Mouse (Mus musculus) kidney, embryonic 14.5 days (tissue): Measurements from ENCODE around the gene Olfr1500. TPM values are rescaled to one million over a fixed set of nuclear protein-coding genes. Genes with fewer than 3 reads are reported as not detected.

ENCODE experiments used
- ATAC-seq: fragments of 200-750 bp; cut with Nextera tagmentation; 2 replicates; pipeline ENCODE4 v1.8.0; 2017; ENCODE audit warnings: moderate number of reproducible peaks, mild to moderate bottlenecking, moderate TSS enrichment, moderate library complexity; ENCODE audit not compliant: low FRiP score, low TSS enrichment
- H3K27ac ChIP-seq: fragments of 300-500 bp; sonication (generic); 2 replicates; pipeline ENCODE4 v1.5.1; 2014; ENCODE audit warnings: low read depth, mild to moderate bottlenecking, low read length, moderate library complexity, mixed read lengths
- H3K27me3 ChIP-seq: fragments of 300-500 bp; sonication (generic); 2 replicates; pipeline ENCODE4 v1.6.1; 2014; ENCODE audit warnings: mild to moderate bottlenecking, low read length; ENCODE audit not compliant: control insufficient read depth, insufficient read depth
- H3K36me3 ChIP-seq: fragments of 300-500 bp; sonication (generic); 2 replicates; pipeline ENCODE4 v1.6.1; 2014; ENCODE audit warnings: low read length, mixed read lengths; ENCODE audit not compliant: control insufficient read depth, insufficient read depth
- H3K4me1 ChIP-seq: fragments of 300-500 bp; sonication (generic); 2 replicates; pipeline ENCODE4 v1.6.1; 2014; ENCODE audit warnings: low read length, mixed read lengths; ENCODE audit not compliant: control insufficient read depth, insufficient read depth
- H3K4me2 ChIP-seq: fragments of 300-500 bp; sonication (generic); replicated peaks from 2 replicates; pipeline ENCODE4 v1.6.1; 2014; ENCODE audit warnings: low read depth, mild to moderate bottlenecking, low read length
- H3K4me3 ChIP-seq: fragments of 300-500 bp; sonication (generic); 2 replicates; pipeline ENCODE4 v1.5.1; 2014; ENCODE audit warnings: mild to moderate bottlenecking, low read length
- H3K9ac ChIP-seq: fragments of 300-500 bp; sonication (generic); 2 replicates; pipeline ENCODE4 v1.6.1; 2014; ENCODE audit warnings: low read depth, mild to moderate bottlenecking, low read length, moderate library complexity
- H3K9me3 ChIP-seq: fragments of 300-500 bp; sonication (generic); 2 replicates; pipeline ENCODE4 v1.6.1; 2016; ENCODE audit warnings: low read length; ENCODE audit not compliant: control insufficient read depth
- WGBS: fragments of 180-500 bp; shearing (Covaris S2); extraction: QIAGEN DNeasy Blood & Tissue Kit; methylation state at CpG from one replicate; pipeline ENCODE4 v1.1.7; 2014; 5-methylcytosine and 5-hydroxymethylcytosine counted together
- polyA plus RNA-seq: library from polyadenylated mRNA; unstranded; fragments of >200 nt; fragmentation: Nextera tagmentation; extraction: Ambion mirVana; gene quantifications from 2 replicates; pipeline ENCODE4 v1.2.1, GENCODE M21; 2014

Gene Olfr1500
- polyA plus RNA-seq, 1 experiment from 2014 or later = not detected

DNA sequence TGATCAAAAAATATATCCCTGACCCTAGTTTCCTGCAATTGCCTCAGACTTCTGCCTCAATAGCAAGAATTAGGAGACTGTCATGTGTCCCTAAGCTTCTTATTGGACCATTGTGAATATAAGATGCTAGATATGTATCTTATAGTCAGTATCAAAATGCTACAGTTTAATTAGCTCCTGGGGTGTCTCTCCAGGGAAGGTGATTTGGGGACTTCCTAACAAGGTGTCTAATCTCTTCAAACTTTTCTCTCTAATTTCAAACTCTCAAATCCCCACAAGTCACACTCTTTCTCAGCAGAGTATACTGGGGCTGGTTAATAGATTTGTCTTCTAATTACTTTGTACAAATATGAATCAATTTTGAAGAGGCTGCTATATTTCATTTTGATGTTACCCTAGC is 32.2 kb downstream of the Olfr1500 start, which contains the start of gene Olfr1497:
Olfr1497 (minus strand) TSS at position 101 of the 400 bp plus-strand sequence.
- no peaks in the 10 kb centered on the region for H3K9me3 ChIP-seq
- no peak within 1 kb of the TSS for H3K4me2 ChIP-seq
- H3K4me3 ChIP-seq = no peak within 1 kb of the TSS
- H3K27ac ChIP-seq = no peak within 1 kb of the TSS
- no peaks in the 10 kb centered on the region for H3K27me3 ChIP-seq
- H3K9ac ChIP-seq = no peak within 1 kb of the TSS
- H3K4me1 ChIP-seq = no peaks in the 10 kb centered on the region
- no peak for ATAC-seq
- H3K36me3 ChIP-seq = no peaks in the 10 kb centered on the region

DNA sequence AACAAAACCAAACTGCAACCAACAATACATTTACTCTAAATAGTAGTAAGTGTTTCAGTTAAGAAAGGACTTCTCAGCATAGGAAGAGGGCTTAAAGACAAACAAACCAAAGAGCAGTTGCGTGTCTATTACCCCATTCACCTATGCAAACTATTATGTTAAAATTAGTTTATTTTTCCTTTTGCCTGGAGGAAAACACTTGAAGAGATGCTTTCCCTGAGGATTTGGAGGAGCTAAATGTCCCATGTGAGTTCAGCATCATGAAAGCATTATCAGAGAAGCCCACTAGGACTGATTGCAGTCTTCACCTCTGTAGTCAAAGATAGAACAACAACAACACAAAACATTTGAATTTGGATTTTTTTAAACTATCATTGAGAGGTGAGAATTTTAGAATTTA is 52.7 kb downstream of the Olfr1500 start, which contains the start of gene Olfr1496:
Olfr1496 (plus strand) TSS at position 301 of the 400 bp plus-strand sequence.
- no peaks in the 10 kb centered on the region for H3K4me1 ChIP-seq
- H3K27ac ChIP-seq = no peak within 1 kb of the TSS
- H3K4me3 ChIP-seq = no peak within 1 kb of the TSS
- H3K9me3 ChIP-seq = no peaks in the 10 kb centered on the region
- no peaks in the 10 kb centered on the region for H3K36me3 ChIP-seq
- 91% methylated on average over 1 of the region's 1 CpGs for WGBS
- H3K4me2 ChIP-seq = no peak within 1 kb of the TSS
- no peaks in the 10 kb centered on the region for H3K27me3 ChIP-seq
- no peak within 1 kb of the TSS for H3K9ac ChIP-seq
- no peak for ATAC-seq

Other genes starting within 250 kb of the Olfr1500 start
- not detected in 2 replicates for gene Olfr1484, start 247.0 kb downstream of the Olfr1500 start, polyA plus RNA-seq
- gene Olfr1487, start 213.1 kb downstream of the Olfr1500 start, polyA plus RNA-seq = not detected in 2 replicates
- gene Olfr1489, start 198.9 kb downstream of the Olfr1500 start, polyA plus RNA-seq = not detected in 2 replicates
- not detected in 2 replicates for gene Olfr1490, start 179.4 kb downstream of the Olfr1500 start, polyA plus RNA-seq
- not detected in 2 replicates for gene Olfr1491, start 133.2 kb downstream of the Olfr1500 start, polyA plus RNA-seq
- gene Olfr1493-ps1, start 107.2 kb downstream of the Olfr1500 start, polyA plus RNA-seq = not detected in 2 replicates
- not detected in 2 replicates for gene Olfr1494, start 90.8 kb downstream of the Olfr1500 start, polyA plus RNA-seq
- gene Olfr1495, start 65.9 kb downstream of the Olfr1500 start, polyA plus RNA-seq = not detected in 2 replicates
- not detected in 2 replicates for gene Olfr1496, start 52.6 kb downstream of the Olfr1500 start, polyA plus RNA-seq
- gene Olfr1497, start 32.3 kb downstream of the Olfr1500 start, polyA plus RNA-seq = not detected in 2 replicates
- not detected in 2 replicates for gene Olfr1499, start 11.0 kb downstream of the Olfr1500 start, polyA plus RNA-seq
- gene Olfr1501, start 20.2 kb upstream of the Olfr1500 start, polyA plus RNA-seq = not detected in 2 replicates
- gene Olfr1502, start 31.3 kb upstream of the Olfr1500 start, polyA plus RNA-seq = not detected in 2 replicates
- not detected in 2 replicates for gene Olfr1504, start 67.4 kb upstream of the Olfr1500 start, polyA plus RNA-seq
- not detected in 2 replicates for gene Olfr1505, start 83.0 kb upstream of the Olfr1500 start, polyA plus RNA-seq